Mouse (Mus musculus): ENCODE measurements at regions not wholly inside any gene's neighbourhood (a gene's known extent, or its start where the extent isn't known, plus 50 kb on each side); places are given as distances from the start of the nearest gene placed in this dataset.

DNA sequence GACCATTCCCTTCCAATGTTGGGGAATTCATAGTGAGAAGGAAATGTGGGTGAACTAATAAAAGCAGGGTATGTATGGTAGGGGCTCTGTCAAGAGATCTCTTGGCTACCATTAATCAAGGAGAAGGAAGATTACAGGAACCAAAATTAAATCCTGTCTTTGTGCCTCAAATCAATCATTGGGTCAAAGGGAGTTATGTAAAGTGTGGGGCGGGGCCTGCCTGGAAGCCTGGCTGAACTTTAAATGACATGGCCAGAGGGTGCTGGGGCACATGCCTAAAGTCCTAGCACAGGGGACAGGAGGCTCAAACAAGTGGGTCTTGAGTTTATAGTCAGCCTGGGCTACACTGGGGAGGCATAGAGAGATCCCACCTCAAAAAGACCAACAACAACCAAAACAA is 259.0 kb upstream of the Zfp64 start:
- Histone ChIP-seq H3K9me3 (replicated peaks; ENCODE audit: control insufficient read depth, low read length) (no peaks in the 10 kb centered on the region), H3K4me2 (ENCODE audit: low read depth, low read length) (no peak overlapping the region), H3K36me3 (ENCODE audit: control insufficient read depth, insufficient read depth, low read length) (no peaks in the 10 kb centered on the region), H3K9ac (ENCODE audit: low read length) (no peak overlapping the region), H3K27ac (ENCODE audit: low read length) (no peak overlapping the region), H3K27me3 (ENCODE audit: control insufficient read depth, insufficient read depth, low read length) (no peaks in the 10 kb centered on the region), H3K4me1 (ENCODE audit: control insufficient read depth, insufficient read depth, low read length) (no peaks in the 10 kb centered on the region), H3K4me3 (replicated peaks; ENCODE audit: low read length) (no peak overlapping the region)
- 91% methylated on average over 1 of the region's 1 CpGs for WGBS
- ATAC-seq (ENCODE audit: insufficient read depth, low FRiP score) = no peak

DNA sequence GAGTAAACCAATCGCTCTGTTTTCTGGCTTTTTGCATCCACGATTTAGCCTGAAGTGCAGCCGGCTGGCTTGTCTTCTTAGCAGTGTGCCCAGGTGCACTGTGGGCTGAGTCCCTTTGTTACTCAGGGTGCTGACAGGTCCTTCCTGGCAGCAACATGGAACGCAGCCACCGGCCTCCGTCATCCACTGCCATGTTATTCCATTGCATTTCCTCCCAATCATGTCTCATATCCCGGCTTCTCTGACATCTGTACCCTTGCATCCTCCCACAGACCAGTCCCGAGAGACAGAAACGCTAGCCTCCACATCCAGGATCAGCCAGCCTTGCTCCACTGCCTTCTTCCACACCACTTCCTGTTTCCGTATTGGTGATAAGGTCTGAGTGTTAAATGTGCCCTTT is 257.9 kb upstream of the Zfp64 start:
- no peak overlapping the region for H3K27ac ChIP-seq (ENCODE audit: low read length)
- H3K9ac ChIP-seq (ENCODE audit: low read length) = no peak overlapping the region
- ATAC-seq (ENCODE audit: insufficient read depth, low FRiP score) = no peak
- WGBS = 61% methylated on average over 10 of the region's 10 CpGs
- no peaks in the 10 kb centered on the region for H3K36me3 ChIP-seq (ENCODE audit: control insufficient read depth, insufficient read depth, low read length)
- no peaks in the 10 kb centered on the region for H3K27me3 ChIP-seq (ENCODE audit: control insufficient read depth, insufficient read depth, low read length)
- no peak overlapping the region for H3K4me2 ChIP-seq (ENCODE audit: low read depth, low read length)
- no peaks in the 10 kb centered on the region for H3K9me3 ChIP-seq (replicated peaks; ENCODE audit: control insufficient read depth, low read length)
- H3K4me3 ChIP-seq (replicated peaks; ENCODE audit: low read length) = no peak overlapping the region
- no peaks in the 10 kb centered on the region for H3K4me1 ChIP-seq (ENCODE audit: control insufficient read depth, insufficient read depth, low read length)

DNA sequence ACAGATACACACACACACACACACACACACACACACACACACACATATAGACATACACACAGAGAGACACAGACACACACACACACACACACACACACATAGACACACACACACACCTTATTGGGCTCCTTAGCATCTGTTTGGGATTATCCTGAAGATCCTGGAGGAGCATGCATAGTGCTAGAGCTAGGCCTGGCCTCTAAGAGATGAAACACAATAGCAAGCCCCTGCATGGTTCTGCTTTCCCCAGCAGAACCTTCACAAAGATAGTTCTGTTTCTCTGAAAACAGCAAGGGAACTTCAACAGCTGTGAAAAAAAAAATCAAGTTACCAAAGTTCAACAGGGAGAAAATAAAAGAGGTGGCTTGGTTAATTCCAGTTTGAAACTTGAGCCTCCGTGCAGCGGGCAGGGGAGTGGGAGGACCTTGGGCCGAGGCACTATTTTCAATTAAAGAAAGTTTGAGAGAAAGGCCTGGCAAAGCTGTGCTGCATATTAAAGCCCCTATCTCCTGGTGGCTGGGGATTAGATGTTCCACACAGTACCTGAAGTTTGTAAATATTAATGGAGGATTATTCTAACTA is 257.4 kb upstream of the Zfp64 start:
- Histone ChIP-seq H3K27ac (ENCODE audit: low read length) (no peak overlapping the region), H3K4me1 (ENCODE audit: control insufficient read depth, insufficient read depth, low read length) (no peaks in the 10 kb centered on the region), H3K9ac (ENCODE audit: low read length) (no peak overlapping the region), H3K4me3 (replicated peaks; ENCODE audit: low read length) (no peak overlapping the region), H3K36me3 (ENCODE audit: control insufficient read depth, insufficient read depth, low read length) (no peaks in the 10 kb centered on the region), H3K4me2 (ENCODE audit: low read depth, low read length) (no peak overlapping the region), H3K9me3 (replicated peaks; ENCODE audit: control insufficient read depth, low read length) (no peaks in the 10 kb centered on the region), H3K27me3 (ENCODE audit: control insufficient read depth, insufficient read depth, low read length) (no peaks in the 10 kb centered on the region)
- 29% methylated on average over 3 of the region's 3 CpGs for WGBS
- ATAC-seq (ENCODE audit: insufficient read depth, low FRiP score) = no peak

DNA sequence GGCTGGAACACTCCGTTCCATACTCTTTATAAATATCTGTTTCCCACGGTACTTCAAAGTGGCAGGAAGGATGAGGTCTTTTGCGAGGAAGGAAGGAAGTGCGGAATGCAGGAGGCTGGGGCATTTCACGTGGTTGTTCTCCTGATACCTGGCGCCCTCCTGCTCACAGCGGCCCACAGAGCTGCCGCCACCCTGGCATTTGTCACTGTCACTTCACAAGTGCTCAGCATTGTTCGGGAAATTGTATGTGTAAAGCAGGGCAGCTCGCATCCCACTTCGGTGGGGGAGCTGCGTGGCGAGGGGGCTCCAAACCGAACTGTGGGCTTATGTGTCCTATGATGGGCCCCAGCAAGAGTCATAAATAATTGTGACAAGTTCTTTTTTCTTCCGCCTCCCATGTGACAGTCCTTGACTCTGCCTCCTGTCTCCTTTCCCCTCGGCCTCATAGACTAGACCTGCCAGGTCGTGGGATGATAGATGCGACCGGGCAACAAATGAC is 248.9 kb upstream of the Zfp64 start:
- Histone ChIP-seq H3K4me2 (ENCODE audit: low read depth, low read length) (peak overlapping the region; percentile 30), H3K36me3 (ENCODE audit: control insufficient read depth, insufficient read depth, low read length) (no peaks in the 10 kb centered on the region), H3K4me1 (ENCODE audit: control insufficient read depth, insufficient read depth, low read length) (peaks cover 5% of the 10 kb centered on the region; the same call in 1 of the 2 replicates), H3K27me3 (ENCODE audit: control insufficient read depth, insufficient read depth, low read length) (no peaks in the 10 kb centered on the region), H3K9me3 (replicated peaks; ENCODE audit: control insufficient read depth, low read length) (no peaks in the 10 kb centered on the region), H3K27ac (ENCODE audit: low read length) (no peak overlapping the region), H3K9ac (ENCODE audit: low read length) (no peak overlapping the region), H3K4me3 (replicated peaks; ENCODE audit: low read length) (no peak overlapping the region; the same call in 1 of the 2 replicates)
- WGBS = 23% methylated on average over 19 of the region's 19 CpGs
- ATAC-seq (ENCODE audit: insufficient read depth, low FRiP score) = no peak

DNA sequence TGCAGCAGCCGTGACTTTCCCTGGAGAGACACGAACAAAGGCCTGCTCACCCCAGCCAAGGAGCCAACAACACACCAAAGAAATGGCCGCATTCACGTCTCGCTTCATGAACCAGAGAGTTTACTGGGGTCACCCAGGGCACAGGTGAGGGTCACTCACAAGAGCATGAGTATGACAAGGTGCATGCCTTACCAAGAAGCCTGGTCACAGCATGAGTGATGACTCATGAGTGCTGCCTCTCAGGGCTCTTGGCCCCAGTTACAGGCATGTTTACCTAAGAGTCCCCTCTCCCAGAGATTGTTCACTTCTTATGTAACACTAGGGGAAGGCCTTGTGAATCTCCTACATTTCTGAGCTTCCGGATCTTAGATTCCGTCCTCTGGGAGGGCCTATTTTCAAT is 236.6 kb upstream of the Zfp64 start:
- Histone ChIP-seq H3K9ac (ENCODE audit: low read length) (no peak overlapping the region), H3K4me1 (ENCODE audit: control insufficient read depth, insufficient read depth, low read length) (no peaks in the 10 kb centered on the region), H3K4me3 (replicated peaks; ENCODE audit: low read length) (no peak overlapping the region), H3K4me2 (ENCODE audit: low read depth, low read length) (no peak overlapping the region), H3K9me3 (replicated peaks; ENCODE audit: control insufficient read depth, low read length) (0 out of 2 replicates have a peak, but pooled peaks cover 3% of the 10 kb centered on the region), H3K27ac (ENCODE audit: low read length) (no peak overlapping the region), H3K27me3 (ENCODE audit: control insufficient read depth, insufficient read depth, low read length) (no peaks in the 10 kb centered on the region), H3K36me3 (ENCODE audit: control insufficient read depth, insufficient read depth, low read length) (no peaks in the 10 kb centered on the region)
- ATAC-seq (ENCODE audit: insufficient read depth, low FRiP score) = no peak
- WGBS = 79% methylated on average over 7 of the region's 7 CpGs

DNA sequence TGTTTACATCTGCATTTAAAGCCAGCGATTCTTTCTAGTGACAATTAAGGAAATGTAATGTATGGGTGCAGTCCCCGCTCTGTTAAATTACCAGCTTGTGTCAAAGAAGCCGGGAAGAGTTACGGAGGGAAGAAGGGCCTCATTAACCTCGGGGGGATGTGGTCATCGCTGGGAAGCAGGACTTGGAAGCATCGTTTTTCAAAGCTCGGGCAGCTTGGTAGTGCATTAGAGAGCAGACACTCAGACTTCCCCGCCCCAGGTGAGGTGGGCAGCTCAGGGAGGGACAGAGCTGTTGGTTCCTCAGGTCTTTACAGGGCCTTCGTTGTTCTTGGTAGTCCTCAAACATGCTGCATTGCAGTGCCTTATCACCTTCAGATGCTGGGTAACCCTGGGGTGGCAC is 236.1 kb upstream of the Zfp64 start:
- 30% methylated on average over 10 of the region's 10 CpGs for WGBS
- Histone ChIP-seq H3K9ac (ENCODE audit: low read length) (no peak overlapping the region), H3K36me3 (ENCODE audit: control insufficient read depth, insufficient read depth, low read length) (no peaks in the 10 kb centered on the region), H3K4me3 (replicated peaks; ENCODE audit: low read length) (no peak overlapping the region), H3K4me1 (ENCODE audit: control insufficient read depth, insufficient read depth, low read length) (no peaks in the 10 kb centered on the region), H3K27me3 (ENCODE audit: control insufficient read depth, insufficient read depth, low read length) (no peaks in the 10 kb centered on the region), H3K4me2 (ENCODE audit: low read depth, low read length) (no peak overlapping the region), H3K27ac (ENCODE audit: low read length) (no peak overlapping the region), H3K9me3 (replicated peaks; ENCODE audit: control insufficient read depth, low read length) (0 out of 2 replicates have a peak, but pooled peaks cover 3% of the 10 kb centered on the region)
- ATAC-seq (ENCODE audit: insufficient read depth, low FRiP score) = no peak

DNA sequence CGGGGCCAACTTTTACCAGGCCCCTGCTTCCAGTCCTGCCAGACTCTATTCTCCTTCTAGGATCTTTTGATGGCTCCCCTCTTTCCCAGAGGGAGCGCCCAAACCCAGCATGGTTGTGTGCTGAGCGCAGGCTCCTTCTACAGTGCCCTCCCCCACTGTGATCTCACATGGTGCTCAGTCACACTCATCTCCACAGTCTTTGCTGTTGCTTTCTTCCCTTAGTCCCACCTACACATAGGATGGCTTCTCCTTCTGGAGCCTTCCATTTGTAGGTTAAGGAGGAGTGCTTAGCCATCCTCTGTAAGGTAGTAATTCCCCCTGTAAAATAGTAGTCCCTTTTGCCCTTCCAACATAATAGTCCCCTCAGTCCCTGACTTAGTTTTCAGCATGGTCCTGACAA is 222.2 kb upstream of the Zfp64 start:
- ATAC-seq (ENCODE audit: insufficient read depth, low FRiP score) = no peak
- WGBS = 85% methylated on average over 3 of the region's 3 CpGs

DNA sequence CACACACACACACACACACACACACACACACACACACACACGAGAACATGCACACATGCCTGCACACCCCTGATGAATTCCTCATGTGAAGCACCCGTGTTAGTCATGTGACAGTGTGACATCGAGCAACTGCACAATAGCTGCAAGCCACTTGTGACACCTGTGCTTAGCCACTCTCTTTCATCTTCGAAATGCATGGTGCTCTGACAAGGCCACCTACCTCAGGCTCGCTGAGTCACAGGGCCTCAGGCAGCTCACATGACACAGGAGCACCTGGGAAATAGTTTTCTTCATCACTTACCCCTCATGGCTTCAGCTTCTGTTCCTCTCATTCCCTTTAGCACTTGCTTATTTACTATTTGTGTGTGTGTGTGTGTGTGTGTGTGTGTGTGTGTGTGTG is 213.4 kb upstream of the Zfp64 start:
- H3K36me3 ChIP-seq (ENCODE audit: control insufficient read depth, insufficient read depth, low read length) = no peaks in the 10 kb centered on the region
- H3K4me1 ChIP-seq (ENCODE audit: control insufficient read depth, insufficient read depth, low read length) = no peaks in the 10 kb centered on the region
- ATAC-seq (ENCODE audit: insufficient read depth, low FRiP score) = no peak
- no peak overlapping the region for H3K4me2 ChIP-seq (ENCODE audit: low read depth, low read length)
- 73% methylated on average over 5 of the region's 5 CpGs for WGBS
- H3K4me3 ChIP-seq (replicated peaks; ENCODE audit: low read length) = no peak overlapping the region
- H3K9ac ChIP-seq (ENCODE audit: low read length) = no peak overlapping the region
- no peaks in the 10 kb centered on the region for H3K27me3 ChIP-seq (ENCODE audit: control insufficient read depth, insufficient read depth, low read length)
- 0 out of 2 replicates have a peak, but pooled peaks cover 3% of the 10 kb centered on the region for H3K9me3 ChIP-seq (replicated peaks; ENCODE audit: control insufficient read depth, low read length)
- H3K27ac ChIP-seq (ENCODE audit: low read length) = no peak overlapping the region

More for the DNA sequence above, 222.2 kb upstream of the Zfp64 start:
- Histone ChIP-seq H3K9me3 (replicated peaks; ENCODE audit: control insufficient read depth, low read length) (0 out of 2 replicates have a peak, but pooled peaks cover 2% of the 10 kb centered on the region), H3K27me3 (ENCODE audit: control insufficient read depth, insufficient read depth, low read length) (no peaks in the 10 kb centered on the region), H3K4me1 (ENCODE audit: control insufficient read depth, insufficient read depth, low read length) (0 out of 2 replicates have a peak, but pooled peaks cover 2% of the 10 kb centered on the region), H3K27ac (ENCODE audit: low read length) (no peak overlapping the region), H3K4me3 (replicated peaks; ENCODE audit: low read length) (no peak overlapping the region), H3K4me2 (ENCODE audit: low read depth, low read length) (no peak overlapping the region), H3K36me3 (ENCODE audit: control insufficient read depth, insufficient read depth, low read length) (no peaks in the 10 kb centered on the region), H3K9ac (ENCODE audit: low read length) (no peak overlapping the region)

DNA sequence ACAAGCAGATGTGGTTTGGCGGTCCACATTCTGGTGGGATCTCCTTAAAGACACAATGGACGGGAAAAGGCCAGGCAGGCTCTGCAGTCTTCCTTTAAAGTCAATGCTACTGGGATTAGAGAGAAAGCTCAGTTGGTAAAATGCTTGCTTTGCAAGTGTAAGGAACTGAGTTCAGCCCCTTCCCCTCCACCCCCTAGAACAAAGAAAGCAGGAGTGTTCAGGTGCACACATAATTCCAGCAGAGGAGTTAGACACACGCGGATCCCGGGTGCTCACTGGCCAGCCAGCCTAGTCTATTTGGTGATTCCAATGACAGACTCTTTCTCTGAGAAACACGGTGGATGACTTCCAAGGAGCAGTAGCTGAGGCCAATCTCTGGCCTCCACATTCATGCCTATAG is 213.0 kb upstream of the Zfp64 start:
- 71% methylated on average over 6 of the region's 6 CpGs for WGBS
- ATAC-seq (ENCODE audit: insufficient read depth, low FRiP score) = no peak
- Histone ChIP-seq H3K4me2 (ENCODE audit: low read depth, low read length) (no peak overlapping the region), H3K4me3 (replicated peaks; ENCODE audit: low read length) (no peak overlapping the region), H3K9me3 (replicated peaks; ENCODE audit: control insufficient read depth, low read length) (0 out of 2 replicates have a peak, but pooled peaks cover 3% of the 10 kb centered on the region), H3K9ac (ENCODE audit: low read length) (no peak overlapping the region), H3K4me1 (ENCODE audit: control insufficient read depth, insufficient read depth, low read length) (no peaks in the 10 kb centered on the region), H3K36me3 (ENCODE audit: control insufficient read depth, insufficient read depth, low read length) (no peaks in the 10 kb centered on the region), H3K27me3 (ENCODE audit: control insufficient read depth, insufficient read depth, low read length) (no peaks in the 10 kb centered on the region), H3K27ac (ENCODE audit: low read length) (no peak overlapping the region)

All from stomach, embryonic 16.5 days (tissue).